Mouse (Mus musculus): Measurements from ENCODE around the gene Trappc1. TPM values are rescaled to one million over a fixed set of nuclear protein-coding genes. Genes with fewer than 3 reads are reported as not detected.

Trappc1 gene
- total and polyA plus RNA-seq, 3 experiments, result 85.4 to 124 (median 102) TPM

DNA sequence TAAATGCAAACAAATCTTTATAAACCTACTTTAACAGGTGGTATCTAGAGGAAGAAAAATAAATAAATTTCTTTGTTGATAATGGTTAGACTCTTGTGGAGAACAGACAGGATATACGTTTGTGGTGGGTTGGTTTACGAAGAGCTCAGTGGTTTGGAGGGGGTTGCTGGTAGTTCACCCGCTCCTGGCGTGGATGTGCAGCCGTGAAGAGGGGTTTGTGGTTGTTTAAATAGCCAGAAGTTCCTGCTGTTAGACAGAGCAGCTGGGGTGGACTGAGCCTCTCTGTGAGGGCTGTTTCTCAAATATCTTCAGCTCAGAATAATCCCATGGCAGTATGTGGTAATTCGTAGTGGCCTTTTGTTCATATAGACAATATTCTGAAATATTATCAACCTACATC is 48.1 kb upstream of the Trappc1 start:
- TF ChIP-seq MEF2A (IDR thresholded peaks at IDR 0.05; ENCODE audit: borderline replicate concordance, low read depth, low read length), result no peak
- no peak for TF ChIP-seq MAFK (IDR thresholded peaks at IDR 0.05; ENCODE audit: insufficient replicate concordance, low read length)
- TF ChIP-seq GABPA (IDR thresholded peaks at IDR 0.05; ENCODE audit: insufficient replicate concordance, low read depth, low read length), result no peak
- TF ChIP-seq UBTF (IDR thresholded peaks at IDR 0.05; ENCODE audit: low read depth, low read length), result no peak
- TF ChIP-seq SMC3 (IDR thresholded peaks at IDR 0.05; ENCODE audit: low read depth, low read length), result no peak
- no peak for TF ChIP-seq USF2 (conservative IDR thresholded peaks at IDR 0.05; ENCODE audit: low read depth, low read length)
- TF ChIP-seq MAX (IDR thresholded peaks at IDR 0.05; ENCODE audit: low read length), result no peak
- no peak for TF ChIP-seq KAT2A (IDR thresholded peaks at IDR 0.05; ENCODE audit: insufficient replicate concordance, low read length)
- no peak for TF ChIP-seq ETS1 (conservative IDR thresholded peaks at IDR 0.05; ENCODE audit: low read depth, low read length)
- TF ChIP-seq MAZ (IDR thresholded peaks at IDR 0.05; ENCODE audit: low read depth, low read length), result no peak
- no peak for TF ChIP-seq POLR2AphosphoS2 (IDR thresholded peaks at IDR 0.05; ENCODE audit: low read depth, low read length)
- no peak for TF ChIP-seq ELF1 (IDR thresholded peaks at IDR 0.05; ENCODE audit: low read depth, low read length)
- no peak for TF ChIP-seq CHD1 (IDR thresholded peaks at IDR 0.05; ENCODE audit: low read depth, low read length)
- no peak for TF ChIP-seq TBP (conservative IDR thresholded peaks at IDR 0.05; ENCODE audit: low read depth, low read length)
- TF ChIP-seq TCF12 (IDR thresholded peaks at IDR 0.05; ENCODE audit: low read depth, low read length), result no peak
- TF ChIP-seq MYC (IDR thresholded peaks at IDR 0.05; ENCODE audit: low read depth, low read length), result no peak
- no peak for TF ChIP-seq RAD21 (IDR thresholded peaks at IDR 0.05; ENCODE audit: low read depth, low read length)
- TF ChIP-seq MXI1 (IDR thresholded peaks at IDR 0.05; ENCODE audit: low read depth, low read length), result no peak
- TF ChIP-seq POLR2A (IDR thresholded peaks at IDR 0.05; ENCODE audit: low read depth, low read length), result no peak
- no peak for TF ChIP-seq CTCF (conservative IDR thresholded peaks at IDR 0.05 in 1 of 2, IDR thresholded peaks at IDR 0.05 in 1 of 2; ENCODE audit: low read depth in 2 of 2, low read length in 2 of 2)
- in situ Hi-C loops (cut with MboI; ENCODE audit: low pct_ligation_motif_present, low pct_unique_long_range_greater_than_20kb, low sequenced_read_pairs) (no loop called here), dilution Hi-C loops (cut with MboI; ENCODE audit: extremely low pct_ligation_motif_present, extremely low pct_unique_long_range_greater_than_20kb, low sequenced_read_pairs) (no loop called here)
- Histone ChIP-seq H3K36me3 (replicated peaks in 1 of 2; ENCODE audit: control insufficient read depth in 1 of 2, insufficient read depth in 1 of 2, low read length in 1 of 2) (no peaks in the 10 kb centered on the region), H3K4me2 (ENCODE audit: insufficient read depth, low read depth, poor library complexity, severe bottlenecking) (no peak overlapping the region), H3K9ac (ENCODE audit: insufficient read depth, low read depth) (no peak overlapping the region), H3K79me2 (replicated peaks; ENCODE audit: control insufficient read depth, extremely low read depth, insufficient read depth, poor library complexity, severe bottlenecking) (no peaks in the 10 kb centered on the region), H3K4me1 (ENCODE audit: control insufficient read depth in 1 of 2, insufficient read depth in 2 of 2) (peaks cover 9 to 27% of the 10 kb centered on the region in 2 experiments; a peak in 3 of 4 replicates), H3K4me3 (replicated peaks in 1 of 3; ENCODE audit: low read depth in 2 of 3, low read length in 2 of 3, poor library complexity in 1 of 3) (no peak overlapping the region), H3K27ac (ENCODE audit: insufficient read depth, low read depth) (no peak overlapping the region), H3K9me3 (replicated peaks; ENCODE audit: low read length) (no peaks in the 10 kb centered on the region), H3K27me3 (replicated peaks) (peaks cover 9% of the 10 kb centered on the region)
- DNase-seq (ENCODE audit: extremely low read depth), result no peak

DNA sequence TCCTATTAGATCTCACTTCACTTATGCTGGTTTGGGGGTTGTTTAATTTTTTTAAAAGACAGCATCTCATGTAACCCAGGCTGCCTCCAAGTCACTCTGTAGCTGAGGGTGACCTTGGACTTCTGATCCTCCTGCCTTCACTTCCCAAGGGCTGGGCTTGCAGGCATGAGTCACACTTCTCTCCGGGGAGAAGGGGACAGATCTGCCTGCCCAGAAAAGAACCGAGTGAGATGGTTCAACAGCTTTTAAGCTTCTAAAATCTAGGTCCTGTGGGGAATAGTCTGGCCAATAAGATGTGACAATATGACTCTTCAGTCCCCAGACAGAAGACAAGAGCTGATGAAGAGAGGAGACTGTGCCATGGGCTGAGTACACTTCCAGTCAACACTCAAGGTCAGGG is 47.7 kb upstream of the Trappc1 start:
- Histone ChIP-seq H3K27ac (ENCODE audit: insufficient read depth, low read depth) (no peak overlapping the region), H3K9ac (ENCODE audit: insufficient read depth, low read depth) (no peak overlapping the region), H3K4me3 (replicated peaks in 1 of 3; ENCODE audit: low read depth in 2 of 3, low read length in 2 of 3, poor library complexity in 1 of 3) (no peak overlapping the region), H3K79me2 (replicated peaks; ENCODE audit: control insufficient read depth, extremely low read depth, insufficient read depth, poor library complexity, severe bottlenecking) (no peaks in the 10 kb centered on the region), H3K36me3 (replicated peaks in 1 of 2; ENCODE audit: control insufficient read depth in 1 of 2, insufficient read depth in 1 of 2, low read length in 1 of 2) (no peaks in the 10 kb centered on the region), H3K4me2 (ENCODE audit: insufficient read depth, low read depth, poor library complexity, severe bottlenecking) (no peak overlapping the region), H3K4me1 (ENCODE audit: control insufficient read depth in 1 of 2, insufficient read depth in 2 of 2) (peaks cover 9 to 27% of the 10 kb centered on the region in 2 experiments; a peak in 3 of 4 replicates), H3K27me3 (replicated peaks) (peaks cover 10% of the 10 kb centered on the region), H3K9me3 (replicated peaks; ENCODE audit: low read length) (no peaks in the 10 kb centered on the region)
- TF ChIP-seq UBTF (IDR thresholded peaks at IDR 0.05; ENCODE audit: low read depth, low read length) (no peak), JUN (IDR thresholded peaks at IDR 0.05; ENCODE audit: insufficient read depth, low read depth, low read length) (no peak), RAD21 (IDR thresholded peaks at IDR 0.05; ENCODE audit: low read depth, low read length) (no peak), ZMIZ1 (IDR thresholded peaks at IDR 0.05; ENCODE audit: low read depth, low read length) (no peak)
- no peak for DNase-seq (ENCODE audit: extremely low read depth)
- dilution Hi-C loops (cut with MboI; ENCODE audit: extremely low pct_ligation_motif_present, extremely low pct_unique_long_range_greater_than_20kb, low sequenced_read_pairs) (no loop called here), in situ Hi-C loops (cut with MboI; ENCODE audit: low pct_ligation_motif_present, low pct_unique_long_range_greater_than_20kb, low sequenced_read_pairs) (no loop called here)

Data from CH12.LX (cell line).